Mouse (Mus musculus): ENCODE measurements around the gene Nxph1.

Gene Nxph1

GRCm38 (mm10) chr6:9133589-9134279, 185.5 kb downstream of the Nxph1 start:
- no peak for DNase-seq (ENCODE audit: low spot score)

GRCm38 (mm10) chr6:9147966-9148365, 199.7 kb downstream of the Nxph1 start:
- no peak for DNase-seq (ENCODE audit: low spot score)

- no peak for DNase-seq (ENCODE audit: low spot score)
Observed at GRCm38 (mm10) chr6:9149791-9150190, 201.6 kb downstream of the Nxph1 start.

DNA sequence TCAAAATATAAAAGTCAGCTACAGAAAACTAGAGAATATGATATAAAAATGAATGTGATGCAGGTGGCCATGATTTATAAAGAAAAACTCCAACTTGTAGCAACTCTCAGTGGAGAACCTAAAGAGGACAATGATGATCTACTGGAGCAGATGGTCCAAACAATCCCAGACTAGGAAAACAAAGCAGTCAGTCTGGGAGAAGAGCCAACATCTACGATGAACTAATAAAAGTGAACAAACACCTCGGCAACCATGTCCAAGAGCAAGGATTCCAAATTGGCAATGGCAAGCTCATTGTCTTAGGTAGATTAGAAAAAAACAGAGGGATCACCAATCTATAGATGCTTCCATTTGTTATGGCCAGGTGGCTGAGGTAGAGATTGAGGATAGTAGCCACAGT, 211.0 kb downstream of the Nxph1 start:
- no peak for DNase-seq (ENCODE audit: low spot score)

- DNase-seq (ENCODE audit: low spot score) = no peak
Observed at GRCm38 (mm10) chr6:9182477-9182876, 234.2 kb downstream of the Nxph1 start.

DNA sequence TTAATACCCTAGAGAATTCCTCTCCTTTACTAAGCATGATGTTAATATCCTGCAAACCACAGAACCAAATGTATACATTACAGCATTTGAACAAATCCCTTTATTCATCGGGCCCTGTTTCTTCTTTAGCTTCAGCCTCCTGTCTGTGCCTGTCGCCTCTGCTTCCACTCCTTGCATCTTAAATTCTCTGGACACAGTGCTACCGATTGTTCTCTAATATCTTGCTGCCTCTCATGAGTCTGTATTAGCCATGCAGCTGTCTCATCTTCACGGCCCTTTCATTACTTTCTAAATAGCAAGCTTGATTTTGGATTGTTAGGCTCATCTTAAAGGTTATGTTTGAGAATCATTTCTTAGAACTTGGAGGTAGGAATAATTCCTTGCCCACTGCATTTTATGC, 262.5 kb downstream of the Nxph1 start:
- no peak for DNase-seq (ENCODE audit: low spot score)

DNA sequence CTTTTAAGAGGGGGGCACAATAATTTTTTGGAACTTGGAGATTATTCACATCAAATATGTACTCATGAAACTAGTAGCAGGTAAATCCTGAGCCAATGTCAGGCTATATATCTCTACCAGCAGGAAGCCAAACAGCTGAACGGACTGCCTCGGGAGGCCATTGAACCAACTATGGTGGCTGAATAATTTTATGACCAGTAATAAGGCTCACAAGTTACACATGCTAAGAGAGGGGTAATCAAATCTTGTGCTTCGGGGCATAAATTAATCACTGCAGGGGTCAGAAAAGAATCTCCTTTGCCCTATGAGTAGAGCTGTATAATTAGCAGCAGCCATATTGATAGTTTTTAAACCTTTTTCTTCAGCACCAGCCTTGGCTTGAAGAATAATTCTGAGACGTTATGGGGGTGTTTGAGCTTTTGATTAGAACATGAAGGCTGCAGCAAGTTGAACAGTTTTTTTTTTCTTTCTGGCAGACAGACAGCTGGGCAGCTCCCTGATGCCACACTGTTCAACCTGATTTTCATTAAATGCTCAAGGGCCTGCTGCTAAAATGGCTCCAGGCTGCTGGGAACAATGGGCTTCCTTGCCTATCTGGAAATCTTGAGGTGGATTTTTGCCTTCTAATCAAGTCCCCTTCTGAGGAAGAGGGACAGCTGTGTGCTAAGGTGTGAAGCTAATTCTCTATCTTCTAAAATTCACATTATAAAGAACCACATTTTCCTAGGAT, 272.7 kb downstream of the Nxph1 start:
- DNase-seq (ENCODE audit: low spot score) = no peak

DNA sequence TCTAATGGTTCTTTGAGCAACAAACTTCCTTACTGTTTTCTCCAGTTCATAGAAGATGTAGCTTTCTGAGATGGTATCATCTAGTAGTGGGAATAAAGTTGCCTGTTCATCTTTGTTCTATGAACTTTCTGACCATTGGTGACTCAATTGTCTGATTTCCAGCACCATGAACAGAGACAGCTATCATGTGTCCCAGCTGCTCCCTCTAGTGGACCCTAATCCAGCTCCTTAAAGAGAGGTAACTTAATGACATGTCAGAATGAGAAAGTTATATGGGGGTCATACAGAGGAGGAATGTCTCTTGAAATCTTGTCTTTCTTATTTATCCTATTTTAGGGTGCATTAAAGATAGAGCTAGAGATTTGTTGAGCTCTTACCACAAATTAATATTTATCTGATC, 286.6 kb downstream of the Nxph1 start:
- no peak for DNase-seq (ENCODE audit: low spot score)

GRCm38 (mm10) chr6:9267998-9268397, 319.8 kb downstream of the Nxph1 start:
- DNase-seq (ENCODE audit: low spot score) = no peak
